Mouse (Mus musculus) small intestine, adult 2 months (tissue): ENCODE data around the gene Mob4.

Experiments
- CTCF ChIP-seq: fragments of 200-500 bp; IDR thresholded peaks from 2 replicates; pipeline ENCODE4 v1.5.1; 2012; ENCODE audit warnings: low read depth, mild to moderate bottlenecking, control low read depth, inconsistent platforms, low read length, moderate library complexity, mixed read lengths; ENCODE audit not compliant: insufficient replicate concordance, insufficient read length; ENCODE audit errors: extremely low read depth
- POLR2A ChIP-seq: fragments of 200-500 bp; IDR thresholded peaks from 2 replicates; pipeline ENCODE4 v1.6.1; 2012; ENCODE audit warnings: low read depth, mild to moderate bottlenecking, control low read depth, inconsistent platforms, low read length, moderate library complexity

DNA sequence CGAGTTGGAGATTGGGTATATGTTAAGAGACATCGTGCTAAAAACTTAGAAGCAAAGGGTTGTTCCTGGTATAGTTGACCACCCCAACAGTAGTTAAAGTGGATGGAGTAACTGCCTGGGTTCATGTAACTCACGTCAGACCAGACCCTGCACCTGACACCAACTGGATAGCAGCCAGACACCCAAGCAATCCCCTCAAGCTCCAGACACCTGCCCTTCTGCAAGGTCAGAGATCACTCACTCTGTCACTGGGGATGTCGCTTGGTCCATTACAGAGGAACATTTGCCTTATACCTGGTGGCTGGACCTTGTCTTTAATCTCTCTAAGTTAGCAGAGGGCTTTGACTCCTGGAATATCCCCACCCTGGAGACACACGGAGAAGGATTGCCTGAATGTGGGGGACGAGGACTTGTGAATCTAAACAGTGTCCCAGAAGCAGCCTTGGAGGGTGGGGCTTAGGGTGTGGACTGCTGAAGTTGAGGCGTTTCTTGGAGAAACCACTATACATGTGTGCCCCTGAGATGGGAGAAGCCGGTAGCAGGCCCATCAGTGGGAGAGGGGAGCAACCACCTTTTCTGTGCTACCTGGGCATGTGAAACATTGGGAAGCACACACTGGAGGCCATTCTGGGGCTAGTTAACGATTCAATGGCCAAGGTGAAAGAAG lies 24.0 kb upstream of the Mob4 start:
- no peak for TF ChIP-seq CTCF
- no peak for TF ChIP-seq POLR2A
